Mouse (Mus musculus) bone marrow, adult 2 months (tissue): ENCODE measurements at regions not wholly inside any gene's neighbourhood (a gene's known extent, or its start where the extent isn't known, plus 50 kb on each side); places are given as distances from the start of the nearest gene placed in this dataset.

Experiments used
- CTCF ChIP-seq: fragments of 200-500 bp; IDR thresholded peaks from 2 replicates; pipeline ENCODE4 v1.5.1; 2011; ENCODE audit warnings: low read length, control low read depth; ENCODE audit not compliant: control insufficient read depth, insufficient read depth
- POLR2A ChIP-seq: fragments of 200-500 bp; IDR thresholded peaks from 2 replicates; pipeline ENCODE4 v1.6.1; 2011; ENCODE audit warnings: low read depth, mild to moderate bottlenecking, control low read depth, low read length, borderline replicate concordance; ENCODE audit not compliant: control insufficient read depth

- TF ChIP-seq CTCF, result no peak
- no peak for TF ChIP-seq POLR2A
Measured at GRCm38 (mm10) chr19:55995721-55996120, 254.1 kb downstream of the Tcf7l2 start.
